Comparison of ENCODE assay signal across 7 mouse cellular contexts in the genomic region with DNA sequence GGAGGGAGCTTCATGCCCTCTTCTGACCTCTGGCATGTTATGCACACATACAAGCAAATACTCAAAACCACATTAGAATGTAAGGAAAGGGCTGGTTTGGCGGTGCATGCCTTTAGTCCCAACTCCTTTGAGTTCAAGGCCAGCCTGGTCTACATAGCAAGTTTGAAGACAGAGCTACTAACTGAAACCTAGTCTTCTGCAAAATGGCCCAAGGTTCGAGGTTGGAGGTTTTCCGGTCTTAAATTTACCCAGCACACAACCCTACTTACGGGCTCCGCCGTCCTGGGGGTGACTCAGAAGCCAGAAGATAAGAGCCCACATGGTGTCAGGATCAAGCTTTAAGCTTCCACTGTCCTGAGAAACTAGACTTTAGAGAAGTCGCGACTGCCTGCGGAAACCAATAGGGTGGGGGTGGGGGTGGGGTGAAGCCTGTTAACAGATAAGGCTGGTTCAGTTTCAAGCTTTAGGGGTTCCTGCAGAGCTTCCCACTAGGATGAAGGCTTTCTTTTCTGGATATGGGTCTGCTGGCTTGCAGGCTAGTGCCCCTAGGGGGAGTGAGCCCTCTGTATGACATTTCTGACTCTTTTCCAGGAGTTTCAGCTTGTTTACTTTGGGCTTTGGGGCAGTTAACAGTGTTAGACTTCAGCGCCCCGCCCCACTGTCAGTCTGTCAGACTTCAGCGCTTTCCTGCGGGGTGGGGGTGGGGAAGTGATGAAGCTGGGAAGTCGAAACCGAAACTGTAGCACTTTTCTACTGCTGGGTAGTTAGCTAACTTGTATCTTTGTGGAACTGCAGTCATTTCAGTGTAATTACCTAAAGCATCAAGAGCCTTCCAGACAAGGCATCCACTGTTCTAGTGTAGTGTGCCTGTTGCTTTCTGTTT. TPM values are rescaled to one million over a fixed set of nuclear protein-coding genes. Genes with fewer than 3 reads are reported as not detected.
DNase-seq lines count a peak whose midpoint lies in the region; ATAC-seq lines count a peak whose summit lies in the region.

A gene (minus strand): TSS at position 370 of the 883 bp plus-strand sequence.

- peak within 1 kb of the TSS; percentile 62 for H3K4me3 ChIP-seq in liver, embryonic 15.5 days (replicated peaks)
- no peak within 1 kb of the TSS for H3K4me3 ChIP-seq in neural tube, embryonic 15.5 days (replicated peaks)

- H3K36me3 ChIP-seq in liver, embryonic 15.5 days (replicated peaks): peaks cover 23% of the 10 kb centered on the region
- peaks cover 4% of the 10 kb centered on the region; the same call in 1 of the 2 replicates for H3K36me3 ChIP-seq in neural tube, embryonic 15.5 days

- H3K27me3 ChIP-seq in liver, embryonic 15.5 days: no peaks in the 10 kb centered on the region
- H3K27me3 ChIP-seq in neural tube, embryonic 15.5 days (replicated peaks): no peaks in the 10 kb centered on the region

- WGBS in liver, embryonic 15.5 days (ENCODE audit: insufficient replicate concordance): 8% methylated on average over 15 of the region's 15 CpGs
- 45% methylated on average over 15 of the region's 15 CpGs for WGBS in neural tube, embryonic 15.5 days

- DNase-seq in ES-CJ7 (ENCODE audit: low read depth, low spot score): peak; percentile 95
- DNase-seq in adrenal gland, adult 18-20 months (ENCODE audit: low spot score in 2 of 2): peak; percentile 43 to 53
- DNase-seq in gastrocnemius, adult 8-10 months (ENCODE audit: low spot score in 2 of 2): peak; percentile 42 to 46
- no peak for DNase-seq in frontal cortex, adult 2 months (ENCODE audit: extremely low spot score in 1 of 2, low spot score in 1 of 2)

- H3K4me2 ChIP-seq in liver, embryonic 15.5 days: peak within 1 kb of the TSS; percentile 74
- H3K4me2 ChIP-seq in neural tube, embryonic 15.5 days: peak within 1 kb of the TSS; percentile 23

- peak; percentile 80 for ATAC-seq in inflammation-experienced regulatory T-cells, adult 6 months
- peak; percentile 87 for ATAC-seq in liver, embryonic 15.5 days (ENCODE audit: insufficient read depth)
- ATAC-seq in neural tube, embryonic 15.5 days (ENCODE audit: low FRiP score): no peak

- H3K4me1 ChIP-seq in liver, embryonic 15.5 days (replicated peaks): peaks cover 88% of the 10 kb centered on the region
- H3K4me1 ChIP-seq in neural tube, embryonic 15.5 days: peaks cover 4% of the 10 kb centered on the region; the same call in 1 of the 2 replicates

- H3K9ac ChIP-seq in liver, embryonic 15.5 days: peak within 1 kb of the TSS; percentile 61
- no peak within 1 kb of the TSS for H3K9ac ChIP-seq in neural tube, embryonic 15.5 days (replicated peaks)

- H3K9me3 ChIP-seq in liver, embryonic 15.5 days (replicated peaks): no peaks in the 10 kb centered on the region
- no peaks in the 10 kb centered on the region for H3K9me3 ChIP-seq in neural tube, embryonic 15.5 days (replicated peaks)

- H3K27ac ChIP-seq in liver, embryonic 15.5 days (replicated peaks): peak within 1 kb of the TSS; percentile 94
- H3K27ac ChIP-seq in neural tube, embryonic 15.5 days (replicated peaks): no peak within 1 kb of the TSS

RNA-seq across cellular contexts. Expression of the gene that starts here (rescaled TPM):
- 1 to 10 TPM; 7.5 to 8.1 TPM for total RNA-seq in adrenal gland, adult 18-20 months (2021)
- total RNA-seq in gastrocnemius, adult 8-10 months (2022): 1 to 10 TPM in 1 of 4 experiments, under 1 TPM in 3; 0.82 to 1.6 (median 0.93) TPM
- polyA plus RNA-seq in inflammation-experienced regulatory T-cells, adult 6 months (2017; shearing (Covaris generic)): 10 to 100 TPM; 26.0 to 35.7 (median 32.8) TPM
- 8.2 and 9.2 TPM in 2 replicates for polyA plus RNA-seq in liver, embryonic 15.5 days (2015; fragmentation: Nextera tagmentation; extraction: Ambion mirVana)
- 8.6 and 10.0 TPM in 2 replicates for polyA plus RNA-seq in neural tube, embryonic 15.5 days (2015; fragmentation: Nextera tagmentation; extraction: Ambion mirVana)
- polyA plus RNA-seq in frontal cortex, adult 2 months (2012; rRNA removed): 2.0 TPM in 2 replicates

Comparison
In these comparisons a context has a peak if more than half of its experiments do, and no peak if none do; other contexts are left out.
1. DNase-seq: peak in ES-CJ7 (single experiment), adrenal gland, adult 18-20 months (2 of 2) and gastrocnemius, adult 8-10 months (2 of 2); none in frontal cortex, adult 2 months (0 of 2).